Mouse (Mus musculus): ENCODE measurements around the gene Fndc1. TPM values are rescaled to one million over a fixed set of nuclear protein-coding genes. Genes with fewer than 3 reads are reported as not detected.

Fndc1 gene
- total RNA-seq, 1 experiment from 2014 or later, result not detected

- no peak for ATAC-seq (replicated peaks in 1 of 2; ENCODE audit: insufficient read depth in 1 of 2, low FRiP score in 2 of 2, low TSS enrichment in 1 of 2, low read depth in 1 of 2, poor library complexity in 2 of 2, severe bottlenecking in 2 of 2)
These were observed 77.9 kb downstream of the Fndc1 start for GRCm38 (mm10) chr17:7749051-7749815.

DNA sequence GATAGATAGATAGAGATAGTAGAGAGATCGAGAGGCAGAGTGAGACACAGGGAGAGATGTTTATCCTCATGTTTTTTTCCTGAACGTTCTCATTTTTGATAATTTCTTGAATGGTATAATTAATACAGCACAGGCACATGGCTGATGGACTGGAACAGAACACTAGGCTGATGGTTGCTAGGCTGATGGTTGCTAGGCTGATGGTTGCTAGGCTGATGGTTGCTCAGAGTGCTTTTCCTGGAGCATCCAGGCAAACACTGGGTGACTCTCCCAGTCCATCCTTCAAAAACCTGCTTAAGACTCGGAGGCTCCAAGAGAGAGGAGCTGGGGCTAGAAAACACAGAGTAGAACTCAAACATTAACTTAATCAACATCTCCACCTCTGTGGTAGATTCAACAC is 80.3 kb downstream of the Fndc1 start:
- no peak for ATAC-seq (replicated peaks in 1 of 2; ENCODE audit: insufficient read depth in 1 of 2, low FRiP score in 2 of 2, low TSS enrichment in 1 of 2, low read depth in 1 of 2, poor library complexity in 2 of 2, severe bottlenecking in 2 of 2)

DNA sequence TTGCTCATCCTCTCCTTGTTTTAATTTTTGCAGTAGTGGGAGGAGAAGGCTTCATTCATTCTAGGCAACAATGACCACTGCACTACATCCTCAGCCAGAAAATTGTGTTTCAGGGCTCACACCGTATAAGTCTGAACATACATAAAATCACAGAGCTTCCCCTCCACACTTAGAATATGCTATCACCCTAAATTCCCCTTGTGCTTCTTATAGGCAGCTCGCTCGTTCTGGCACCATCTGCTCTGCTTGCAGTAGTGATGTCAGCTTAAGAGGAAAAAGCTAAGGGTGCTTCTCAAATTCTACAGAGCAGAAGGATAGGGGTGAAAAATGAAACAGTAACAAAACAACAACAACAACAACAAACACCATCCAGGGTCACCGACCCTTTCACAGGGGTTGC is 82.1 kb downstream of the Fndc1 start:
- ATAC-seq (replicated peaks in 1 of 2; ENCODE audit: insufficient read depth in 1 of 2, low FRiP score in 2 of 2, low TSS enrichment in 1 of 2, low read depth in 1 of 2, poor library complexity in 2 of 2, severe bottlenecking in 2 of 2), result no peak

DNA sequence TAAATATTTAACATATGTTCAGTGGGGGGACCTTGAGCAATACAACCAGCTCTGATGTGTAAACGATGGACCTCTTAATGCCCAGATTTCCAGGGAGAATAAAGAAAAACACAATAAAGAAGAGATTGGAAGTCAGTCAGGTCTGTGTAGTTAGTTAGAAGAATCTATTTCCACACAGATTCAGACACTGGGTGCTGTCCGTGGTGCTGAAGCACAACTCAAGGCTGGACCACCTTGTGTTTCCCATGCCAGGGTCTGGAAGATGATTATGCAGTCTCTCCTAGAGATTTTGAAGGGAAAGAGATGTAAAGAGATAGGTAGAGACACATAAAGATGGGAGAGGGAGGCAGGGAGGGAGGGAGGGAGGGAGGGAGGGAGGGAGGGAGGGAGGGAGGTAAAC is 86.1 kb downstream of the Fndc1 start:
- no peak for ATAC-seq (replicated peaks in 1 of 2; ENCODE audit: insufficient read depth in 1 of 2, low FRiP score in 2 of 2, low TSS enrichment in 1 of 2, low read depth in 1 of 2, poor library complexity in 2 of 2, severe bottlenecking in 2 of 2)

DNA sequence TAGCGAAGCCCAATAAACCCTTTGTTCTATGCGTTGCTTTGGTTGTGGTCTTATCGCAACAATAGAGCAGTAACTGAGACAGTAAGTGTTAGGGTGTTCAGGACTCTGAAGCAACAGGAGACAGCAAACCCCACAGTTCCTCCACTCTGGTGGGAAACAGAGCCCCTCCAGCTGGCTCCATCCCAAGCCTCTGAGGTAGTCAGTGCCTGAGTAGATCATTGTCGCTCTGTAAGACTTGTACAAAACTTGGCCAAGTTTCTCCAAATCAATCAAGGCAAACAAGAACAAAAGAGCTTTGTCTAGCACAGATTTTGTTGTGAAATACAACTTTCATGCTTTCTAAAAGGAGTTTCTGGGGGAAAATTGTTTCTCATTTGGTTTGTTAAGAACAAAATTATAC is 104.1 kb downstream of the Fndc1 start:
- ATAC-seq (replicated peaks in 1 of 2; ENCODE audit: insufficient read depth in 1 of 2, low FRiP score in 2 of 2, low TSS enrichment in 1 of 2, low read depth in 1 of 2, poor library complexity in 2 of 2, severe bottlenecking in 2 of 2), result no peak

DNA sequence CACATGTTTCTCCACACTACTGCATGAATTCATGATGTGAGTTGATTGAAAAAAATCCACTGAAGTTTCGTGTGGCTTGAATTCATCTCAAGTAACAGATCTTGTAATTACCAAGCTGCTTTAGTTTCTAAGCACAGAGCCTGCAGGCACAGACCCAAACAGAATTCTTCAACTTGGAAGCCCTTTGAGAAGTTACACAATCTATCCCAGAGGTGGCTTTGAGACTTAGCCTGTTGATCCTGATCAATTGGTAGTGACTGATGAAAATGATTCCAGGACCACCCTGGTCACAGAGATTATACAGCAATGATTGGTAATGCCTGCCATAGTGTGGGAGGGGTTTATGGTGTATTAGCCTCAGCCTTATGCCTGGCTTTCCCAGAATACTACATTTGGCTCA is 108.2 kb downstream of the Fndc1 start:
- no peak for ATAC-seq (replicated peaks in 1 of 2; ENCODE audit: insufficient read depth in 1 of 2, low FRiP score in 2 of 2, low TSS enrichment in 1 of 2, low read depth in 1 of 2, poor library complexity in 2 of 2, severe bottlenecking in 2 of 2)

GRCm38 (mm10) chr17:7717945-7718344 is 109.2 kb downstream of the Fndc1 start:
- ATAC-seq (replicated peaks in 1 of 2; ENCODE audit: insufficient read depth in 1 of 2, low FRiP score in 2 of 2, low TSS enrichment in 1 of 2, low read depth in 1 of 2, poor library complexity in 2 of 2, severe bottlenecking in 2 of 2), result no peak

DNA sequence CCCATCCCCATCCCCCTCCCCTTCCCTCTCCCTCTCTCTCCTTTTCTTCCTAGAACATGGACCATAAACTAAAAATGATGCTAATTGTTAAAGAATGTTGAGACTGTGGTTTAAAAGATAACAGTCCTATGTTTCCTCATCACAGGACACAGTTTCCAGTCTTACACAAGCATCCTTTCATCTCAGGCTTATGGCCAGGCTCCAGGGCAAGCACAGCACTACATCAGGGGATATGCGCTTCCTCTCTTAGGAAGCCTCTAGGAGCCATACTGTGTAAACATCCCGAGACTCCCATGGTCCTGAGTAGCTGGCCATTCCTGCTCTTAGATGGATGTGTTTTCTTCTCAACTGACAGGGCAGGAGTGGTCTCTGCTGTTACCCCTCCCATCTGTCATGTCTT is 114.1 kb downstream of the Fndc1 start:
- ATAC-seq (replicated peaks in 1 of 2; ENCODE audit: insufficient read depth in 1 of 2, low FRiP score in 2 of 2, low TSS enrichment in 1 of 2, low read depth in 1 of 2, poor library complexity in 2 of 2, severe bottlenecking in 2 of 2), result no peak

- ATAC-seq (replicated peaks in 1 of 2; ENCODE audit: insufficient read depth in 1 of 2, low FRiP score in 2 of 2, low TSS enrichment in 1 of 2, low read depth in 1 of 2, poor library complexity in 2 of 2, severe bottlenecking in 2 of 2), result no peak
These were observed 120.0 kb downstream of the Fndc1 start for GRCm38 (mm10) chr17:7707073-7707472.

GRCm38 (mm10) chr17:7690271-7690670 is 136.8 kb downstream of the Fndc1 start:
- ATAC-seq (replicated peaks in 1 of 2; ENCODE audit: insufficient read depth in 1 of 2, low FRiP score in 2 of 2, low TSS enrichment in 1 of 2, low read depth in 1 of 2, poor library complexity in 2 of 2, severe bottlenecking in 2 of 2), result no peak

Other genes with a start within 250 kb of the Fndc1 start
- 11.0 and 12.7 TPM in 2 replicates for gene Tagap, start 98.7 kb upstream of the Fndc1 start, total RNA-seq (2017)
- gene Rsph3a, start 118.3 kb upstream of the Fndc1 start, total RNA-seq (2017), result 46.2 and 116 TPM in 2 replicates